Mouse (Mus musculus) testis, postnatal 10 days (tissue): ENCODE data around the gene Ttc17.

Experiments used
- DNase-seq: peaks from one replicate; pipeline ENCODE4 v3.0.0; 2021; ENCODE audit warnings: low spot score

The Ttc17 gene

DNA sequence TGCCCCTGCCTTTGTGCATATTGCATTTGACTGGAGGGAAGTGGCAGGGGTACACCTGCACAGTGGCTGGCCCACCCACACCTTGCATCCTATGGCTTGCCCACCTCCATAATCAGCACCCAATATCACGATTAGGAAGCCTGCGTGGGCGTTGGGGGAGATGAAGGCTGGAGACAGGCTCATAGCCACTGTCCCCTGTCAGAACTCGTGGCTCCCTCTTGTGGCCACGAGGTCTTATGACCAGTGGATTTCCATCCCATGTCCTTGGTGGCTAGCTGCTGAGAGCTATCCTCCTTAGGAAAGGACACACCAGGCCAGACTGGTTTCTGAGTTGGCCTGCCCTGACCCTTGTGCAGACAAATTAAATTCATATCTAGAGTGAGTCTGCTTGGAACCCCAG, 116.0 kb downstream of the Ttc17 start:
- peak; percentile 78 for DNase-seq

DNA sequence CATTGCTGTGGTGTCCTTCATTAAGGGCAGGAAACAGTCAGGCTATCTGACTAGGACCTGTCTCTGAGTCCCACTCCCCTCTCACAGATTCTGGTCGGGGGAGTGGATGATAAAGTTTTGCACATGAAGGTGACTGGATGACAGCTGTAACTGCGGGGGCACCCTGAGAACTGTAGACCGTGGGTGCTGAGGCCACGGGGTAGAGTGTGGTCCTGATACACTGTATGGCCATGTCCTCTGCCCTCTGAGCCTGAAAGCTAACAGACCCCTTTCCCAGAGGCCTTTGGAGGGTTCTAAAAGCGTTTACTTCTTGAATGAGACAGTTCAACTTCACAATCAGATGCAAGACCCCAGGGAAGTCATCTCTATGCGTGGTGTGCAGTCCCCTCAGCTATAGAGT, 116.8 kb downstream of the Ttc17 start:
- no peak for DNase-seq

DNA sequence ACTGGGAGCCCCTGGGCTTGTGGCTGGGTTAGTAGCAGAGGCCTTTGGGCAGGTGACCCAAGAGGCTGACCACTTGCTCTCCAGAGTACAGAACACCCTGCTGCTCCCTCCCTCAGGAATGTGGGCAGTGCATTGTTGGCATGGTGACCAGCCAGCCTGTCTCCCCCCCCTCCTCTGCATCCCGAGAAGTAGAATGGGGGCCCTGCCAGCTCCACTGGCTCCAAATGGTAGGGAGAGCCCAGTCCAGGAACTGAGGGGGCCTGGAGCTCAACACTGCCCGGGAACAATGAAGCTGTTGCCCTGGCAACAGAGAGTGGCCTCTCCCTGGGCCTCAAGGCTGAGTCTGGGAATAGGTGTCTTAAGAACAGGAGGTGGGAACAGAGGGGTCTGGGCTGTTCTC, 117.3 kb downstream of the Ttc17 start:
- DNase-seq, result peak; percentile 45

DNA sequence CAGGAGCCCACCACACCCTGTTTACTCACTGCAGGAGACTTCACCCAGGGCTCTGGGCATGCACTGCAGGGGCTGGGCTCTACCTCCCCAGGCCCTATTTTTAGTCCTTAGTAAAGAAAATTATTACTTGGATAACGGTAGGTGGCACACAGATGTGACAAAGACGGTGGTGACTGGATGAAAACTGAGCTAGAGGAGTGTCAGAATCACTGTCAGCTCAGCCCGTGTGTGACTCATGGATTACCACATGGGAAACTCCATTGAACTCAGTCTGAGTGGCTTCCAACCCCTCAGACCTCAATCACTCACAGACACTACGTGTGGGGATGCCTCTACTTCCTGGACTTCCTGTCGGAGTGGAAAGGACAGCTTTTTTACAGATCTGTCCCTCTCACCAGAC, 118.4 kb downstream of the Ttc17 start:
- DNase-seq, result no peak

DNA sequence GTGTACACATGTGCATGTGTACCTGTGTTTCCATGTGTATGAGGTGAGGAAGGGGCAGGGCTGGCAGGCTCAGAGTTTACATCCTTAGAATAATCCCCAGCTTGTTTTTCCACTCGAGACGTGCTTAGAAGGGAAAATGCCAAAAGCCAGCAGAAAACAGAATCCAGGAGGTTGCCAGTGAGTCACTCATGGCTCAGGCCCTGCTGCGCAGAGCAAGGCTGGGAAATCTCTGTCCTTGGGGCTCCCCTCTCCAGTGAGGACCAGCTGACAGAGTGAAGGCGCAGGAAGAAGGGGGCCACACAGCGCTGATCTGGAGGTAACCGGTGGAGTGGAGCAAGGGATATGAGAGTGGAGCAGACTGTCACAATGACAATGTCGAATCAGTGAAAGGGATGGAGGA, 119.1 kb downstream of the Ttc17 start:
- DNase-seq, result no peak

DNA sequence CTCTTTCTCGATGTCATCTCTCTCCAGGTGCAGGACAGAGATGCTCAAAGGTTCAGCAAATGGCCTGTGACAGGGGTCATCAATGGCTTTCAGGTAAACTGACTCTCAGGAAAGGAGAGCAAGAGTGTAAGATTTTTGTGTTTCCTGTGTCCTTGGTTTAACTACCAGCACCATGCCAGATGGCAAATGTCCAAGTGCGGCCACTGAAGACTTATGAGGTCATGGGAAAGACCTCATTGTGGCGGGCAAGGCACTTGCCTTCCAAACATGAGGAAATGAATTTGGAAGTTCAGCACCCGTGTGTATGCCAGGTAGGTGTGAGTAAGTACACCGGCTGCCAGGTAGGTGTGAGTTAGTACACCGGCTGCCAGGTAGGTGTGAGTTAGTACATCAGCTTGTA, 123.0 kb downstream of the Ttc17 start:
- DNase-seq, result peak; percentile 54

DNA sequence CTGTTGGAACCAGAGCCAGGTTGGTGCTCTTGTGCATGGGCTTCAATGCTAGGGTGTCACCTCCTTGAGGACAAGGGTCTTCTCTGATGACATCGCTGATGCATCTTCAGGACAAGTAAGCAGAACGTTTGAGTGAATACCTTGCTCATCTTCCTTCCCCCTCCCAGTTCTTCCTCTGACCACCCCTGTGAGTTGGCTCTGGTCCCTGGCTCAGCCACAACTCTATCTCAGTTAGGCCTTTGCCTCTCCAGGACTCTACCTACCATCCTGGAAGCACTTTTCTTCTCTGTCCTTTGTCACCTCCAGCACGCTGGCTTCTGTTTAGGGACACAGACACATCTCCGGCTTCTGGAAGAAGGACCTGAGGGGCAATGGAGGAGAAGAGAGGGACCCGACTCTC, 126.9 kb downstream of the Ttc17 start:
- DNase-seq, result no peak

DNA sequence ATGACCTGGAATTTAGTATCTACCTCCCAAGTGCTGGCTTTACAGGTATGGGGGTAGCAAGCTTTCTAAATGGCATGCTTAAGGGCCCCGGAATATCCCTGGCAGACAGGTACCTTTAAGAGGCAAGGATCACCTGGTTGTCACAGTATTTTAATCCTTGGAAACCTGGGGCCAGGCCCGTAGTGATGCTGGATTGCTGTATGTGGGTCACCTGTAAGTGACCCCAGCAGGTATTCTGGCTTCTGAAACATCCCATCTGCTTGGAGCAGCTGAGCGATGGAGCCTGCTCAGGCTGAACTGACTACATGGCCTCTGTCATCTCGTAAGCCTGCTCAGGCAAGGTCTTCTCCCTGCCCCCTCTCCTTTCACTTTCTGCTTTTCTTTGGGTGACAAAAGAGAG, 130.4 kb downstream of the Ttc17 start:
- no peak for DNase-seq

DNA sequence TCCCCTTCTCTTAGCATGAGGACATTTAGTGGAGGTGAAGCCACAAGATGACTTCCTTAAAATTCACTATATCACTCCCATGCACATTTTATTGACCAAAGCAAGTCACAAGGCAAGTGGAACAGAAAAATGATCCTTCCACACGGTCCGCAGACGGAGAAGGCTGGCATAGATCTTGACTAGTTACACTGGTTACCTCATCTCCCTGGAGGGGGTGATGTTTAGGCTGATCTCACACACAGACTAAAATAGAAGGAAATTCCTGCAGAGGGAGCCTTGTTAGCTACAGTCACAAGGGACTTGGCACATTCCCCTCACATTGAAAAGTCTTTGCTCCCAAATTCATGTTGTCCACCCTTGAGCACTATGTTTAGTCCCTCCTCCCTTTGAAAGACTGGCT, 130.8 kb downstream of the Ttc17 start:
- no peak for DNase-seq

DNA sequence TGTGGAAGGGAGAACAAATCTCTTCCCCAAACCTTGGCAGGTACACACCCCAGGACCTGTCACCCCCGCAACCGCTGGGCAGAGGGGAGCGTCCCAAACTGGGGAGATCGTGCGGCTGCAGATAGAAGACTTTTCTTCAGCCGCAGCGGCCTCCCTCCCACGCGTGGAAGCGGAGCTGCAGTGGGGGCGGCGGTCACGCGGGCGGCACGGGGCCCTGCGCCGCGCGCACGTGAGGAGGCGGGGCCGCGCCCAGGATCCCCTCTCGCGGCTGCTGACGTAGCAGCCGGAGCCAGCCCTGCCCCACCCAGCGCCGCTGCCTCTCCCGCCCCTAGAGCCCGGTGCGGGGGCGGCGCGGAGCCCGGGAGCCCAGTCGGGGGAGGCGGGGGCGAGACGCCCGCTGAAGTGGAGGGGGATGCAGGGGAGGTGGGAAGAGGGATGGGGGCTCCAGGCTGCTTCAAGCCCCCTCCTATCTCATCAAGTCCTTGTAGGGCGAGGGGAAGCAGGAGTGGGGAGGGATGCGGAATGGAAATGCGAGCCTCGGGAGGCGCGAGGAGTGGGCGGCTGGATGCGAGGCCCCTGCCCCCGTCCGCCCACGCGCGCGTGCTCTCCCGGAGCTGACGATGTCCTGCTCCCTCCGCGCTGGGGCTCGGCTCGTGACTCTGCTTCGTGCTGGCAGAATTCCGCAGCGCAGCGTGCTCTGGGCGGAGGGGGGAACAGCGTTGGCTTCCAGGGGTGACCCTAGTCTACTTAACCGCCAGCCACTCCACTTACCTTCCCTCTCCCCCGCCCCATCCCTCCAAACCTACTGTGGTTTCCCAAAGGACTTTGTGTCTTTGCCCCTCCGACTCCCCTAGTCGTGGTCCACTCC, 133.1 kb downstream of the Ttc17 start:
- peak; percentile 92 for DNase-seq

DNA sequence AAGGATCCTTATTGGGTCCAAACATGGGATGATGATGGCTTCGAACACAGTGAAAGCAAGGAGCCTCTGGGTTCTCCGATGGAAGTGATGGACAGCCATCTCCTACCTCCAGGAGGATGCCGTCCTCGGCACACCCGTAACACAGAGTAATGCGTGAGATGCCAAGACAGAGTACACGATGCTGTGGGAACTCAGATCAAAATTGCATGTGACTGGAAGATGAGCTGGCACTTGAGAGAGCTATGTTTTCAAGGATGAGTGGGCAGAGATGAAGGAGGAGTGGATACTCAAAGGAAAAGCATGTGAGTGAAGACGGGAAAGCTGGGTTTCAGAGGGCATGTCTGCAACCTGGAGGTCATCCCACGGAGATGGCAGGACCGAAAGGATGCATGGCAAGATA, 135.3 kb downstream of the Ttc17 start:
- DNase-seq, result no peak

DNA sequence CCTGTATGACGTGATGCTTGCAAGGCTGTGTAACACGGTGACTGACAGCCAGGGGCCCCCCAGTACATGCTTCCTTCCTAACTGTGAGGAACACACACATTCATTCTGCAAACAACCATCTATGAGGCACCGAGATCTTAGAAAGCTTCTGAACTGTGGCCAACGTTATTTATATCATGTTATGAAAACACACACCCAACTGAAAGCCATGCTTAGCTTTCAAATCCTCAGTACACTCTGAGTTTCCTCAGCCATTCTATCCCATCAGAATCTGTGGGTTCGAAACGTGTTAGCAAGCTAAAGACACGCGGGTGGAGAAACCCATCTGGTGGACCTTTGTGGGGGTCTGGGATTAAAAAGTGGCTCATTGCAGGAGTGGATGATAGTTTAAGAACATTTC, 137.7 kb downstream of the Ttc17 start:
- no peak for DNase-seq

DNA sequence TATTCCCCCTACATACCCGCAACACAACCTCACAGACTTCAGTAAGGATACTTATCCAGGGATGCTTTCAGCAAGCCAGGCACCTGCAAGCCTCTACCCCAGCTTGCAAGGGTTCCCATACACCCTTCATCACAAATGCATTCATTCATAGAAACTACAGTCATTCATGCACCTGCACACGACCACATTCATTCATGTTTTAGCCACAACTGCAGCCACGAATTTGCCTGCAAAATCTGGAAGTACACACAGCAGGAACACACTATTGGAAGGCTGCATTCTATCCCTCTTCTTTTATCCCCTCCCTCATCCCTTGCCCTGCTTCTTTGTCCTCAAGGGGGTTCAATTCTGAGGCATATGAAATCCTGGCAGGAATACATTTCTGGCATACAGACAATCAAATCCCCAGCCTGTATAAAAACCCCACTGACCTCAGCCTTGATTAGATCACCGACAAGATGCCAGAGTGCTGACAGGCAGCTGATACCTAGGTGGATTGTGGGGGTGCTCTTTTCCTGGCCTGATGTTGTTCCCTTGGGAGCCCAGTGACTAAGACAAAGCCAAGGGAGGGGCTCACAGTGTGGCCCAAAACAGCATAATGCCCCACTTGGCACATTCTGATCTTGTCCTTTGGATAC, 139.2 kb downstream of the Ttc17 start:
- no peak for DNase-seq

DNA sequence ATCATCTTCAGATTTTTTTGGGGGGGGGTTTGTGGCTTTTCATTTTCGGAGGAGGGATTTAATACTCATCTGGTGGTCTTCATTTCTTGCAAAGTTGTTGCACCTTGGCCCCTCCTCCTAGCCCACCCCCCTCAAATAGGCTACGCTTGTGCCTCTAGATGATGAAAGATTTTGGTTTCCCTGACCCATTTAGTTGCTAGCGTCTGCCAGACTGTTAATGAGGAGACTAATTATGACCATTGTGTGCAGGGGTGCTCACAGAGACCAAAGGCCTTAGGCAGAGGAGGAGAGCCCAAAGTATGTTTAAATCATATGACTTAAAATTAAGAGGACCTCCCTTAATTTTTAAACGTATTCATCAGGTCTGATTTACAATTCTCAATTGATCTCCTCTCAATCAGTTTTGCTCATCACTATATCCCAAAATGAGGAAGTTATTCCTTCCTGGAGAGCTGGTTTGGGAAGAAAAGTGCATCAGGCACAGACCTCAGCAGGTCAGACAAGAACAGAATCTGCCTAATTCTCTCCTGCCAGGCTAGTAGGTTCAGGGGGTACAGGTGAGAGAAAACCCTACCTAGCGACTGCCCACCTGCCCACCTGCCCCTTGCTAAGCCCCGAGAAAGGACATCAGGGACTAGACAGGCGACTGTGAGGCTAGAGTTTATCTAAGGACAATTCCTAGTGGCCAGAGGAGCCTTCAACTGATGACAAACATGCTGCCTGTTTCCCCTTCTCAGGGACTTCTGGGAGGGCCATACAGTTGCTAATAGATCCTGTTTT, 139.9 kb downstream of the Ttc17 start:
- no peak for DNase-seq

DNA sequence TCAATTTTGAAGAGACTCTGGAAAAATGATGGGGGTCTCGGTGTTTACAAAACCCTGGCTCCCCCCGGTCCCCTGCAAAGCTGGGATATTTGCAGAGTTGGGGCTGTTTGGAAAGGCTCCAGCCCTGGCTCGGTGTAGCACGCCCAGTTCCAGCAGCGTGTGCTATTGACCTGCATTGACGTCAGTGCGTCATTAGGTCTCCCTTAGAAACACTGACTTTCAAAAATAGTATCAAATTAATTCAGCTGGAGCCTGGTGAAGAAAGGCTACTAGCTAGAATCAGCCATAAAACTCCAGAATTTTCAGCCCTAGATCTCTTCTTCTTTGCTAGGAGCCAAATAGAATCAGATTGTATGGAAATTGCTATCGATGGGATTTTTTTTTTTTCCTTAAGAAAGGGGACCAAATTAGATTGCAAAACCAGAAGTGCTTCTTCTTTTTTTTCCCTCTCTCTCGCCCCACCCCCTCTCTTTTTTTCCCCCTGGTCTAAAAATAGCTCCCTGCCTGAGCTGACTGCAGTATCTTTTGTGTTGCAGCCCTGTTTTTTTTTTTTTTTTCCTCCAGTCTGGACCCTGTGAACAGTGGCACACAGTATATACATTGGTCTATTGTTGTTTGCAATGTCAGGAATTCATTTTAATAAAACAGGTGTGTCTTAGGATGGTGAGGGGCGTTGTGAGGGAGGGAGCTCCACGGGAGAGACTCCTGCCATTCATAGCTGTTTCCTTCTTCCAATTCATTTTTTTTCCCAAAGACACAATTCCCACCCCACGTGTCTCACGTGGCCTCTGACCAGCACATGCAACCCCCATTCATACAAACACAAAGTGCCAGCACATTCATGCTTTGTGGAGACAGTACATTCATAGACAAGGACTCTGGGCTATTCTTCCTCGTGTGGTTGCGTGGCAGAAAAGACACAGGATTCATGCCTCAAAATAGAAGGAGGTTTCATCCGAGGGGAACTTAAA, 141.0 kb downstream of the Ttc17 start:
- DNase-seq, result peak; percentile 57

DNA sequence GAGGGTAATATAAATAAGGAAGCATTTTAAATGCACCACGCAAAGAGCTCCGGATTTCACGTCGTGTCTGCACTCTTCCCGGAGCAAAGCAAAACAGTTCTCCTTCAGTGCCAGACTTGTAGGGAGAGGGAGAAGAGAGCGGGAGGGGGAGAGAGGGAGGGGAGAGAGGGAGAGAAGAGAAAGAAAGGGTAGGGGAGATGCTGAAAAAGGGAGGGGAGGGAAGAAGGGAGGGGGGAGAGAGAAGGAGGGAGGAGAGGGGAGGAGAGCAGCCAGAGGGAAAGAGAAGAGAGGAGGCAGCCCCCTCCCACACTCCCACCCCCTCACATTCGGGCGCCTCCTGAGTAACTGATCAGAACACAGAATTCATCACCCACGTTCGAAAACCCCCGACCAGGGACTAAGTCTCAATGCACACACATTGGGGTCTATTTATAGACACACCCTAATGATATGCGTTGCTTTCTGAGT, 141.8 kb downstream of the Ttc17 start:
- DNase-seq, result no peak

DNA sequence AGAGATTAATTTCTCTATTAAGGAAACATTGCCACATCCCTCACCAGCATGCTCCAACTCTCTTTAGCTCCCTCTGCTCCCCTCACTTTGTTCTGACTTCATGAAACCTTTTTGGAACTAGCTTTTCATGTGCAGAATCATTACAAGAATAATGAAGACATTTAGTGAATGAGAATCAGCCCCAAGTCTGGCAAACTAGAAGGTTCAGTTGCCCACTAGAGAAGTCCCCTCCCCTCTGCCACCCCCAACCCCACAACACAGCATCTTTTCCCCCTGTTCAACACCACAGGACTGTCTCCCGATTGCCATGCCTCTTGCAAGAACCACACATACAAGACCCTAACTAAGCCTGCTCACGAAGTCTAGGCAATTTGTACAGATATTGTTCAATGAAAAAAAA, 142.5 kb downstream of the Ttc17 start:
- no peak for DNase-seq

DNA sequence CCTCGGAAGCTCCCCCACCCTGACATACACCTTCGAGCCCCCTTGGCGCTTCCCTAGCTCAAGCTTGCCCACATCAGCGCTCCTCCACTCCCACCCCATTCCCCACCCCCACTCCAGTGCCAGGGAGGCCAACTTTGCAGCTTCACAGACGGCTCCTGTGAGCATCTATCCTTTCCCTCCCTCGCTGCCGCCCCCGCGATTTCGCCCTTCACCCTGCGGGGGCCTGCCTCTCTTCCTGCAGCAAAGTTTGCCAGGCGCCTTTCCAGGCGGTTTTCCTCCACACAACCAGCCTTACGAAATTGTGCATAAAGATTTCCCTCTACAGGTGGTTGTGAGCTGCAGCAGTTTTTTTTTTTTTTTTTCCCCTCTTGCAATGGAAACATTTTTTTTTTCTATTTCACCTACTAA, 143.0 kb downstream of the Ttc17 start:
- peak; percentile 85 for DNase-seq

DNA sequence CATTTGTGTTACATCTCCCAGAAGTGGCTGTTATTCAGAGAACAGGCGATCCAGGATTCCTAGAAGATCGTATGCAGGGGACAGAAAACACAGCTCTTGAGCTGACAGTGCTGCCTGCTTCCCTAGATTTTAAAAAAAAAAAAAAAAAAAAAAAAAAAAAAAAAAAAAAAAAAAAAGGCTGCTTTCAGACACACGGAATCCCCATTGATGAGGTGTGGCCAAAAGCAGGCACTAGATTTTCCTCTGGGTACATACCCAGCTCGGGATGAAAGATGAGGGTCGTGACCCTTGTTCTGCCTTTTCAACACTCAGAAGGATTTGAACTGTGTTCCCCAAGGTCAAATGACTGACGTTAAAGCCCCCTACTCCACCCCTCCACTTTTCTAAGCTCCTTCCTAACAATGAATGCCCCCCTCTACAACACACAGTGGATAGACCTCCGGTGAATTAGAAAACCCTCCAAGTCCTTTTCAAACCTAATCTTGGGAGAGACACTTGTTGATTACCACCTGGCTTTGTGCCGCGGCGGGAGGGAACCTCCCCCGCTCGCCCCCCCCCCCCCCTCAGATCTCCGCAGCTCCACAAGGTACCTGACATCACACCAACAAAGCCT, 143.5 kb downstream of the Ttc17 start:
- no peak for DNase-seq

DNA sequence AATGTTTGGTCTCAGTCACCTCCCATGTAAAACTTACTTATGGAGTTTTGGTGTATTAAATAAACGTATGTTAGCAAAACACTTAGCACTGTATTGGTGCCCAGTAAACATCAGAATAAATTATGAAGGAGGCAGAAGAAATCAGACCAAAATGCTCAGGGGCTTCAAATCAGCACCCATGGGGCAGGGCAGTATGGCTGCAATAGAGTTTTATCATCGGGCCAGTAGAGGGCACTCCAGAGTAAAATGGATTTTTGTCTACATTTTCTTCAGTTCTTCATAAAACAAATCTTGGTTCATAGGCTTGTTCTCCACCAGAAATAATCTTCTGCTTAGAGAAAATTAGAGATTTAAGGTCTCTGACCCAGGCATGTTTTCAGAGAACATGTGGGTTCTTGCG, 152.4 kb downstream of the Ttc17 start:
- DNase-seq, result peak; percentile 66
